Mouse (Mus musculus): ENCODE results near the gene Coa4. TPM values are rescaled to one million over a fixed set of nuclear protein-coding genes. Genes with fewer than 3 reads are reported as not detected.
A peak's percentile ranks its signal among the peaks of the same experiment; 100 is the strongest.

Gene Coa4
- polyA plus RNA-seq, 1 experiment from 2014 or later: 10.7 TPM

- Histone ChIP-seq H3K27ac (ENCODE audit: low read length) (no peak overlapping the region), H3K27me3 (ENCODE audit: control insufficient read depth, insufficient read depth, low read depth, low read length) (no peaks in the 10 kb centered on the region), H3K9me3 (replicated peaks; ENCODE audit: control insufficient read depth, low read length) (no peaks in the 10 kb centered on the region), H3K36me3 (ENCODE audit: control insufficient read depth, insufficient read depth) (no peaks in the 10 kb centered on the region), H3K4me3 (ENCODE audit: low read depth, low read length) (no peak overlapping the region), H3K4me2 (ENCODE audit: low read depth, low read length) (no peak overlapping the region), H3K9ac (ENCODE audit: low read depth, low read length) (no peak overlapping the region), H3K4me1 (ENCODE audit: control insufficient read depth, low read depth, low read length) (no peaks in the 10 kb centered on the region; the same call in 1 of the 2 replicates)
- ATAC-seq (ENCODE audit: low read depth): no peak; the same call in 1 of the 2 replicates
- WGBS (ENCODE audit: insufficient replicate concordance): 17% methylated on average over 10 of the region's 10 CpGs
These were observed 16.1 kb upstream of the Coa4 start for GRCm38 (mm10) chr7:100520663-100521285.

- no peaks in the 10 kb centered on the region; the same call in 1 of the 2 replicates for H3K4me1 ChIP-seq (ENCODE audit: control insufficient read depth, low read depth, low read length)
- H3K27ac ChIP-seq (ENCODE audit: low read length): no peak overlapping the region
- H3K4me2 ChIP-seq (ENCODE audit: low read depth, low read length): no peak overlapping the region
- no peaks in the 10 kb centered on the region for H3K9me3 ChIP-seq (replicated peaks; ENCODE audit: control insufficient read depth, low read length)
- no peak for ATAC-seq (ENCODE audit: low read depth)
- 48% methylated on average over 3 of the region's 3 CpGs for WGBS (ENCODE audit: insufficient replicate concordance)
- no peaks in the 10 kb centered on the region for H3K36me3 ChIP-seq (ENCODE audit: control insufficient read depth, insufficient read depth)
- no peaks in the 10 kb centered on the region for H3K27me3 ChIP-seq (ENCODE audit: control insufficient read depth, insufficient read depth, low read depth, low read length)
- no peak overlapping the region for H3K4me3 ChIP-seq (ENCODE audit: low read depth, low read length)
- H3K9ac ChIP-seq (ENCODE audit: low read depth, low read length): no peak overlapping the region
These were observed 14.6 kb upstream of the Coa4 start for GRCm38 (mm10) chr7:100522222-100522621.

DNA sequence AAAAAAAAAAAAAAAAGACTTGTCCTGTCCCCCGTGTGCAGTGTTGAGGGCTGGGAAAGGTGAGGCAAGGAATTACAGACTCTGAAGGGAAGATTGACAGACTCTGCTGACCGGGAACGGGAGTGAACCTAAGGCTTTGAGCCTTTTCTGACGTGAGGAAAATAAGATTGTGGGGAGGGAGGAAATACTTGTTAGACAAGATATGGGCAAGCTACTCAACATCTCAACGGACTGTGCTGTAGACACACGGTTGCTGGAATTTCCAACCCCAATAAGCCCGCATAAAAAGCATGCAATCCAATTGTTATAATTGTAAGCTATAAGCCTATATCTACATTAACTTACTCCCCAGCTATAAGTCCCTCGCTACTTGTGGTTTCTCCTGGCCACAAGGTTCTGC is 12.2 kb upstream of the Coa4 start:
- no peaks in the 10 kb centered on the region for H3K36me3 ChIP-seq (ENCODE audit: control insufficient read depth, insufficient read depth)
- no peaks in the 10 kb centered on the region for H3K27me3 ChIP-seq (ENCODE audit: control insufficient read depth, insufficient read depth, low read depth, low read length)
- no peak overlapping the region for H3K9ac ChIP-seq (ENCODE audit: low read depth, low read length)
- WGBS (ENCODE audit: insufficient replicate concordance): 31% methylated on average over 8 of the region's 8 CpGs
- no peak overlapping the region for H3K4me2 ChIP-seq (ENCODE audit: low read depth, low read length)
- H3K4me1 ChIP-seq (ENCODE audit: control insufficient read depth, low read depth, low read length): no peaks in the 10 kb centered on the region; the same call in 1 of the 2 replicates
- no peaks in the 10 kb centered on the region for H3K9me3 ChIP-seq (replicated peaks; ENCODE audit: control insufficient read depth, low read length)
- no peak overlapping the region for H3K4me3 ChIP-seq (ENCODE audit: low read depth, low read length)
- no peak for ATAC-seq (ENCODE audit: low read depth)
- no peak overlapping the region for H3K27ac ChIP-seq (ENCODE audit: low read length)

DNA sequence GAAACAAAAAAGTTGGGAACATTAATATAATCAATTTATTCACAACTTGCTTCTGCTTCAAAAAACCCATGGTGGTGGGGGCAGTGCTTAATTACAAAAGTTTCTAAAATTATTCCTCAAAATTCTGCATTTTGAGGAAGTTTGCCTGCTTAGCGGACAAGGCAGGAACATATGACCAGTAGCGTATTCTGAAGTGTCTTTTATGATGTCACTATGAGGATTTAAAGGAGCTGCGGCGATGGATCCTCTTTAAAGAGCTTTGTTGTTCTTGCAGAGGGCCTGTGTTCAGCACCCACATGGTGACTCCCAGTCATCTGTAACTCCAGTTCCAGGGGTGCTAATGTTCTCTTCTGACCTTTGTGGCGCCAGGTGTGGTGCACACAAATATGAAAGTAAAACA is 6.1 kb upstream of the Coa4 start:
- Histone ChIP-seq H3K4me3 (ENCODE audit: low read depth, low read length) (no peak overlapping the region), H3K27me3 (ENCODE audit: control insufficient read depth, insufficient read depth, low read depth, low read length) (no peaks in the 10 kb centered on the region), H3K9ac (ENCODE audit: low read depth, low read length) (no peak overlapping the region), H3K4me2 (ENCODE audit: low read depth, low read length) (no peak overlapping the region), H3K27ac (ENCODE audit: low read length) (no peak overlapping the region), H3K4me1 (ENCODE audit: control insufficient read depth, low read depth, low read length) (no peaks in the 10 kb centered on the region; the same call in 1 of the 2 replicates), H3K9me3 (replicated peaks; ENCODE audit: control insufficient read depth, low read length) (no peaks in the 10 kb centered on the region), H3K36me3 (ENCODE audit: control insufficient read depth, insufficient read depth) (no peaks in the 10 kb centered on the region)
- ATAC-seq (ENCODE audit: low read depth): no peak
- 79% methylated on average over 5 of the region's 5 CpGs for WGBS (ENCODE audit: insufficient replicate concordance)

DNA sequence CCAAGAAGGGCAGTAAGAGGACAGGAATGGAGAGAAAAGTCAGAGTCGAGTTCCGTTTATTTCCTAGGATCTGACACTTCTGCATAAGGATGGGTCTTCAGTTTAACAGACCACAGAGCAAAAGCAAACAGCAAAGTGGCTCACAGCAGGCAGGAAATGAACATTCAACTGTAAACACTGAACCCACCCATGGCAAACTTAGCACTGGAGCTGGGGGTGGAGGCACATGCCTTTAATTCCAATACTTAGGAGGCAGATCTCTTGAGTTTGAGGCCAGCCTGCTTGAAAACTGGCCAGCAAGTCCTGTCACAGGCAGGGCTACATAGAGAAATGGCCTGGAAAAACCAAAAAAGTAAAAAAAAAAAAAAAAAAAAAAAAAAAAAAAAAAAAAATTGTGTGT is 3.4 kb upstream of the Coa4 start:
- no peak for ATAC-seq (ENCODE audit: low read depth)
- Histone ChIP-seq H3K9ac (ENCODE audit: low read depth, low read length) (no peak overlapping the region), H3K27ac (ENCODE audit: low read length) (peak overlapping the region; percentile 68), H3K4me3 (ENCODE audit: low read depth, low read length) (no peak overlapping the region), H3K4me1 (ENCODE audit: control insufficient read depth, low read depth, low read length) (peaks cover 8% of the 10 kb centered on the region), H3K9me3 (replicated peaks; ENCODE audit: control insufficient read depth, low read length) (no peaks in the 10 kb centered on the region), H3K36me3 (ENCODE audit: control insufficient read depth, insufficient read depth) (no peaks in the 10 kb centered on the region), H3K4me2 (ENCODE audit: low read depth, low read length) (no peak overlapping the region; the same call in 1 of the 2 replicates), H3K27me3 (ENCODE audit: control insufficient read depth, insufficient read depth, low read depth, low read length) (no peaks in the 10 kb centered on the region)
- 31% methylated on average over 2 of the region's 2 CpGs for WGBS (ENCODE audit: insufficient replicate concordance)

DNA sequence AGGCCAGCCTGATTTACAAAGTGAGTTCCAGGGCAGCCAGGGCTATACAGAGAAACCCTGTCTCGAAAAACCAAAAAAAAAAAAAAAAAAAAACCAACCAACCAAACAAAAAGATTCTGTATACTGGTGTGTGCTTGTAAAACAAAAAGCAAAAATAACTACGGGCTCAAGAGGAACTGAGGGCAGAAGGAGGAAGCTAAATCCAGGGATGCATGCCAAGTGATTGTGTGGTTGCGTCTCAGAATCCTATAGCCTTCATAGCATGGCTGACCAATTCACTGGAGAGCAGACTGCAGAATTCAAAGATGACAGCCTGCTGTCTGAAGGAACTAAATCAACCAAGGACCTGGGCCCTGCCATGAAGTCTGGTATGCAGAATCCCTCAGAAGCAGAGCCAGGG is 2.7 kb upstream of the Coa4 start:
- Histone ChIP-seq H3K9me3 (replicated peaks; ENCODE audit: control insufficient read depth, low read length) (no peaks in the 10 kb centered on the region), H3K4me2 (ENCODE audit: low read depth, low read length) (no peak overlapping the region), H3K9ac (ENCODE audit: low read depth, low read length) (no peak overlapping the region), H3K36me3 (ENCODE audit: control insufficient read depth, insufficient read depth) (peaks cover 2% of the 10 kb centered on the region; the same call in 1 of the 2 replicates), H3K4me3 (ENCODE audit: low read depth, low read length) (no peak overlapping the region), H3K27me3 (ENCODE audit: control insufficient read depth, insufficient read depth, low read depth, low read length) (no peaks in the 10 kb centered on the region), H3K4me1 (ENCODE audit: control insufficient read depth, low read depth, low read length) (peaks cover 8% of the 10 kb centered on the region), H3K27ac (ENCODE audit: low read length) (no peak overlapping the region)
- 50% methylated on average over 3 of the region's 3 CpGs for WGBS (ENCODE audit: insufficient replicate concordance)
- no peak for ATAC-seq (ENCODE audit: low read depth)

DNA sequence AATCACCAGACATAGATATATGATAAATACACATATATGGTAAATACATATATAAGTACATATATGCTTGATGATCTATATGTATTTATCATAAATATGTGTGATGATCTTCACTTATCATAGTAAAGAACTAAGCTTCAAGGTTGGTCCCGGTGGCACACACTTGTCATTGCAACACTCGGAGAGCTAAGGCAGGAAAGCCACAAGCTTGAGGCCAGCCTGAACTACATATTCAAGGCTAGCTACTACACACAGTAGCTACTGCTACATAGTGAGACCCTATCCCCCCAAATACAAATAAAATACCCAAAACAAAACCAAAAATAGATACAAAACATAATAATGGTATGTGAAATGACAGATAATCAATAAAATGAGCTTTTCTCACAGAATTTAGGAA is 1.0 kb upstream of the Coa4 start:
- Histone ChIP-seq H3K4me1 (ENCODE audit: control insufficient read depth, low read depth, low read length) (peaks cover 8% of the 10 kb centered on the region), H3K9ac (ENCODE audit: low read depth, low read length) (no peak overlapping the region), H3K36me3 (ENCODE audit: control insufficient read depth, insufficient read depth) (peaks cover 9% of the 10 kb centered on the region; the same call in 1 of the 2 replicates), H3K27me3 (ENCODE audit: control insufficient read depth, insufficient read depth, low read depth, low read length) (no peaks in the 10 kb centered on the region), H3K9me3 (replicated peaks; ENCODE audit: control insufficient read depth, low read length) (no peaks in the 10 kb centered on the region), H3K27ac (ENCODE audit: low read length) (no peak overlapping the region), H3K4me3 (ENCODE audit: low read depth, low read length) (no peak overlapping the region), H3K4me2 (ENCODE audit: low read depth, low read length) (no peak overlapping the region)
- WGBS (ENCODE audit: insufficient replicate concordance): 24% methylated on average over 2 of the region's 2 CpGs
- no peak for ATAC-seq (ENCODE audit: low read depth)

- H3K4me1 ChIP-seq (ENCODE audit: control insufficient read depth, low read depth, low read length): peaks cover 8% of the 10 kb centered on the region
- WGBS (ENCODE audit: insufficient replicate concordance): 25% methylated on average over 7 of the region's 7 CpGs
- H3K4me2 ChIP-seq (ENCODE audit: low read depth, low read length): peak overlapping the region; percentile 79
- peak overlapping the region; percentile 86 for H3K9ac ChIP-seq (ENCODE audit: low read depth, low read length)
- no peaks in the 10 kb centered on the region for H3K9me3 ChIP-seq (replicated peaks; ENCODE audit: control insufficient read depth, low read length)
- peak overlapping the region; percentile 82 for H3K27ac ChIP-seq (ENCODE audit: low read length)
- ATAC-seq (ENCODE audit: low read depth): no peak
- no peaks in the 10 kb centered on the region for H3K27me3 ChIP-seq (ENCODE audit: control insufficient read depth, insufficient read depth, low read depth, low read length)
- peak overlapping the region; percentile 93 for H3K4me3 ChIP-seq (ENCODE audit: low read depth, low read length)
- peaks cover 9% of the 10 kb centered on the region; the same call in 1 of the 2 replicates for H3K36me3 ChIP-seq (ENCODE audit: control insufficient read depth, insufficient read depth)
These were observed 640 bp downstream of the Coa4 start for GRCm38 (mm10) chr7:100537519-100537902.

DNA sequence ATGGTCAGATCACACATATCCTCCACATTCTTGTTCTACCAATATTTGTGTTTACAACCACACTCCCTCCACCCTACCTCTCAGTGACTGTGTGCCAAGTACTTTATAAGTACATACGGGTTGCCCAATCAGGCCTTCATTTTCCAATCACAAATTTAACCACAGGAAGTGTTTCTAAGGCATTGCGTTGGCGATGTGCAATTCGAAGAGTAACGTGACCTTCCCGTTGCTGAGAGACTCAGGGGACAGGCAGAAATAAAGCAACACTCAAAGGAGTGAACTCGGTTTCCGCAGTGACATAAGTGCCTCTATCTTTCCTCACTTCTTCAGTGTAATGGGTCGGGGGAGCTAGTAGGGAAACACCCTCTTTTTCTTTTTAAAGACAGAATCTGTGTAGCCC is 2.6 kb downstream of the Coa4 start:
- Histone ChIP-seq H3K27ac (ENCODE audit: low read length) (no peak overlapping the region), H3K4me2 (ENCODE audit: low read depth, low read length) (no peak overlapping the region), H3K4me1 (ENCODE audit: control insufficient read depth, low read depth, low read length) (peaks cover 8% of the 10 kb centered on the region), H3K4me3 (ENCODE audit: low read depth, low read length) (no peak overlapping the region), H3K9me3 (replicated peaks; ENCODE audit: control insufficient read depth, low read length) (no peaks in the 10 kb centered on the region), H3K27me3 (ENCODE audit: control insufficient read depth, insufficient read depth, low read depth, low read length) (no peaks in the 10 kb centered on the region), H3K36me3 (ENCODE audit: control insufficient read depth, insufficient read depth) (peaks cover 9% of the 10 kb centered on the region; the same call in 1 of the 2 replicates), H3K9ac (ENCODE audit: low read depth, low read length) (no peak overlapping the region)
- 82% methylated on average over 9 of the region's 9 CpGs for WGBS (ENCODE audit: insufficient replicate concordance)
- no peak for ATAC-seq (ENCODE audit: low read depth)
